Mouse (Mus musculus) neural tube, embryonic 13.5 days (tissue): ENCODE measurements around the gene Gm2431. TPM values are rescaled to one million over a fixed set of nuclear protein-coding genes. Genes with fewer than 3 reads are reported as not detected.
"Not testable (repeated sequence)": the region's sequence is repeated elsewhere in the genome, so short reads cannot be mapped to it uniquely, and the experiment has no call there.

Source experiments
- ATAC-seq: fragments of 200-750 bp; cut with Nextera tagmentation; 2 replicates; pipeline ENCODE4 v1.8.0; 2017; ENCODE audit warnings: low read depth, mild to moderate bottlenecking, moderate TSS enrichment, moderate library complexity
- H3K27ac ChIP-seq: fragments of 300-500 bp; sonication (generic); replicated peaks from 2 replicates; pipeline ENCODE4 v1.5.1; 2015; ENCODE audit warnings: moderate library complexity, mild to moderate bottlenecking, inconsistent platforms
- H3K27me3 ChIP-seq: fragments of 300-500 bp; sonication (generic); 2 replicates; pipeline ENCODE4 v1.6.1; 2015; ENCODE audit warnings: mild to moderate bottlenecking, inconsistent platforms
- H3K36me3 ChIP-seq: fragments of 300-500 bp; sonication (generic); 2 replicates; pipeline ENCODE4 v1.6.1; 2015; ENCODE audit warnings: mild to moderate bottlenecking, inconsistent platforms
- H3K4me1 ChIP-seq: fragments of 300-500 bp; sonication (generic); replicated peaks from 2 replicates; pipeline ENCODE4 v1.6.1; 2015; ENCODE audit warnings: inconsistent platforms
- H3K4me2 ChIP-seq: fragments of 300-500 bp; sonication (generic); 2 replicates; pipeline ENCODE4 v1.6.1; 2015; ENCODE audit warnings: inconsistent platforms, mild to moderate bottlenecking, moderate library complexity
- H3K4me3 ChIP-seq: fragments of 300-500 bp; sonication (generic); 2 replicates; pipeline ENCODE4 v1.5.1; 2015; ENCODE audit warnings: mild to moderate bottlenecking, inconsistent platforms
- H3K9ac ChIP-seq: fragments of 300-500 bp; sonication (generic); 2 replicates; pipeline ENCODE4 v1.6.1; 2015; ENCODE audit warnings: moderate library complexity, mild to moderate bottlenecking, inconsistent platforms
- H3K9me3 ChIP-seq: fragments of 300-500 bp; sonication (generic); 2 replicates; pipeline ENCODE4 v1.6.1; 2016; ENCODE audit warnings: inconsistent platforms
- WGBS: fragments of 180-500 bp; shearing (Covaris S2); methylation state at CpG from one replicate; pipeline ENCODE4 v1.1.7; 2015; 5-methylcytosine and 5-hydroxymethylcytosine counted together
- polyA plus RNA-seq: library from polyadenylated mRNA; unstranded; fragments of >200 nt; fragmentation: Nextera tagmentation; extraction: Ambion mirVana; gene quantifications from 2 replicates; pipeline ENCODE4 v1.2.1, GENCODE M21; 2015

Gm2431 gene
- polyA plus RNA-seq = not detected in 2 replicates

DNA sequence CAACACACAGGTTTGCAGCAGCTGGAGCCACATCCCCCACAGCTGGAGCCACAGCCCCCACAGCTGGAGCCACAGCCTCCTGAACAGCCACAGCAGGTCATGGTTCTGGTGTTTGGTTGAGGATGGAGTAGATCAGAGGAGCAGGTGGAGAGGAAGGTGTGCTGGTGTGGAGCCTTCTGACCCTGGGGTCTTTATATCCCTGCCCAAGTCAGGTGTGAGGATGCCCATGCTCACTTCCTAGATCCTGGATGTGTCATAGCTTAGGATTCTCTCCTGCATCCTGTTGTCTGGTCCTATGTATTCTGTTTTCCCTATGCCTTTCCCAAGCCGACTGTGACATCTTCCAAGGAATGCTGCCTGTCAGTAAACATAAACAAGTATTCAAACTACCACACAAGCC is at the start of gene Gm2431:
Gene Gm2431, minus strand, starts transcription at position 101 of the 400 bp plus-strand sequence.
- ATAC-seq, H3K9ac ChIP-seq, H3K27ac ChIP-seq, H3K36me3 ChIP-seq, H3K27me3 ChIP-seq, H3K4me3 ChIP-seq, H3K9me3 ChIP-seq, H3K4me1 ChIP-seq, H3K4me2 ChIP-seq: not testable (repeated sequence)
- WGBS = 86% methylated on average over 1 of the region's 1 CpGs

DNA sequence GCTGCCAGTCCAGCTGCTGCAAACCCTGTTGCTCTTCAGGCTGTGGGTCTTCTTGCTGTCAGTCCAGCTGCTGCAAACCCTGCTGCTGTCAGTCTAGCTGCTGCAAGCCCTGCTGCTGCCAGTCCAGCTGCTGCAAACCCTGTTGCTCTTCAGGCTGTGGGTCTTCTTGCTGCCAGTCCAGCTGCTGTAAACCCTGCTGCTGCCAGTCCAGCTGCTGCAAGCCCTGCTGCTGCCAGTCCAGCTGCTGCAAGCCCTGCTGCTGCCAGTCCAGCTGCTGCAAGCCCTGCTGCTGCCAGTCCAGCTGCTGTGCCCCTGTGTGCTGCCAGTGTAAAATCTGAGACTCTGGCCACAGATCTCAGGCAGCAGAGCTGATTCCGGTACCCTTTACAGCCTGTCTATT is 45.8 kb upstream of the Gm2431 start:
- H3K36me3 ChIP-seq, H3K27ac ChIP-seq, H3K27me3 ChIP-seq, H3K9ac ChIP-seq, H3K9me3 ChIP-seq, H3K4me1 ChIP-seq, H3K4me2 ChIP-seq, ATAC-seq, H3K4me3 ChIP-seq: not testable (repeated sequence)
- 81% methylated on average over 1 of the region's 1 CpGs for WGBS

DNA sequence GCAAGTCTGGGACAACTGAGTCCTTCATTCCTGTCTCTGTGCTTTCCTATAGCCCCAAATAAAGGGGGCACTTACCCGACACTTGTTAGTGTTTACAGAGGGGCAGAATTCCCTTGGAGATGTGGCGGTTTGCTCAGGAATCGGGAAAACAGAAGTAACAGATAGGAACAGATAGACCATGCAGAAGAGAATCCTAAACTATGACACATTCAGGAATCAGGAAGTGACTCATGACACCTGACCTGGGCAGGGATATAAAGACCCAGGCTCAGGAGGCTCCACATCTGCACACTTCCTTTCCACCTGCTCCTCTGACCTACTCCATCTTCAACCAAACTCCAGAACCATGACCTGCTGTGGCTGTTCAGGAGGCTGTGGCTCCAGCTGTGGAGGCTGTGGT is 45.1 kb upstream of the Gm2431 start, which contains the start of gene Krtap5-4:
Gene Krtap5-4, plus strand, starts transcription at position 301 of the 400 bp plus-strand sequence.
- no peak for ATAC-seq

DNA sequence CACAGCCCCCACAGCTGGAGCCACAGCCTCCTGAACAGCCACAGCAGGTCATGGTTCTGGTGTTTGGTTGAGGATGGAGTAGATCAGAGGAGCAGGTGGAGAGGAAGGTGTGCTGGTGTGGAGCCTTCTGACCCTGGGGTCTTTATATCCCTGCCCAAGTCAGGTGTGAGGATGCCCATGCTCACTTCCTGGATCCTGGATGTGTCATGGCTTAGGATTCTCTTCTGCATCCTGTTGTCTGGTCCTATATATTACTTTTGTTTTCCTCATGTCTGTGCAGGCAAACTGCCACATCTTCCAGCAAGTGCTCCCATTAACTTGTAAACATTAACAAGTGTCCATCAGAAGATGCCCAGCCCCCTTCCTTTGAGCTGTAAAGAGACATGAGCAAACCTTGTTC is 38.9 kb upstream of the Gm2431 start, which contains the start of gene Krtap5-1:
Gene Krtap5-1, minus strand, starts transcription at position 101 of the 400 bp plus-strand sequence.
- H3K36me3 ChIP-seq, H3K9ac ChIP-seq, H3K27me3 ChIP-seq, H3K27ac ChIP-seq, H3K9me3 ChIP-seq, H3K4me3 ChIP-seq, ATAC-seq, H3K4me2 ChIP-seq, H3K4me1 ChIP-seq: not testable (repeated sequence)

More for the DNA sequence above, 45.1 kb upstream of the Gm2431 start, which contains the start of gene Krtap5-4:
- H3K4me2 ChIP-seq = no peak within 1 kb of the TSS
- no peaks in the 10 kb centered on the region for H3K9me3 ChIP-seq
- H3K36me3 ChIP-seq = no peaks in the 10 kb centered on the region
- 50% methylated on average over 3 of the region's 3 CpGs for WGBS
- no peak within 1 kb of the TSS for H3K9ac ChIP-seq
- H3K4me1 ChIP-seq = no peaks in the 10 kb centered on the region
- H3K27me3 ChIP-seq = peaks cover 3% of the 10 kb centered on the region; the same call in 1 of the 2 replicates
- no peak within 1 kb of the TSS for H3K4me3 ChIP-seq
- no peak within 1 kb of the TSS for H3K27ac ChIP-seq

DNA sequence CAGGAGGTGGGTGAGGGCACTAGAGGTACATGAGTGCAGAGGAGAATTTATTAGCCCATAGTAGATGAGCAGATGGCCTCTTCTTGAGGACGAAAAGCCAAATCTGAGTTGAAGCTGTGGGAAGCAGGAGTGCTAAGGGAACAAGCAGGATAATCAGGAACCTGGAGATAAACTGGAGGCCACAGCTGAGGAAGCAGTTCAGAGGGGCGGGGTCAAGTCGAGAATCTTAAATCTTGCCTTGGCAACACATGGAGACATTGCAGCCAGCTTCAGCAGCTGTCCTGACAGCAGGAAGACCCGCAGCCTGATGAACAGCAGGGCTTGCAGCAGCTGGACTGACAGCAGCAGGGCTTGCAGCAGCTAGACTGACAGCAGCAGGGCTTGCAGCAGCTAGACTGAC is 38.0 kb upstream of the Gm2431 start:
- H3K4me3 ChIP-seq, ATAC-seq, H3K27me3 ChIP-seq, H3K4me1 ChIP-seq, H3K4me2 ChIP-seq, H3K36me3 ChIP-seq, H3K9ac ChIP-seq, H3K27ac ChIP-seq, H3K9me3 ChIP-seq: not testable (repeated sequence)
- 26% methylated on average over 4 of the region's 4 CpGs for WGBS

DNA sequence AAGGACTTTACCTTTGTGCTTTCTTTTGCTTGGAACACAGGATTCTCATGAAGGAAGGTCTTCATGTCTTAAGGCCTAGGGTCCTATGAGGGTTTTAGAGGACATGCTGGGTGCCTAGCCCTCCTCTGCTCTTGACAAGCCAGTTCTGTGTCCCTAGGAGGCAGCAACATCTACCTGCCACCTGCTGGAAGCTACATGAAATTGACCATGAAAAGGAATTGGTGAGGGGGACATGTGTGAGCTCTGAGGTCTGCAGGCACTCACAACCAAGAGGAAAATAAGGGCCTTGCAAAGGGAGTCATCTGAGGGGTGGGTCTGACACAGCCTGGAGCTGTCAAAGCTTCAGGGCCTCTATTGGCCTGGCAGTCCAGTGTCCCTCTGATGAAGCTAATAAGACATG is 37.3 kb upstream of the Gm2431 start:
- Histone ChIP-seq H3K36me3 (no peaks in the 10 kb centered on the region), H3K9me3 (no peaks in the 10 kb centered on the region), H3K4me2 (no peak overlapping the region), H3K4me3 (no peak overlapping the region), H3K27ac (no peak overlapping the region), H3K9ac (no peak overlapping the region), H3K4me1 (no peaks in the 10 kb centered on the region), H3K27me3 (no peaks in the 10 kb centered on the region)
- no peak for ATAC-seq

DNA sequence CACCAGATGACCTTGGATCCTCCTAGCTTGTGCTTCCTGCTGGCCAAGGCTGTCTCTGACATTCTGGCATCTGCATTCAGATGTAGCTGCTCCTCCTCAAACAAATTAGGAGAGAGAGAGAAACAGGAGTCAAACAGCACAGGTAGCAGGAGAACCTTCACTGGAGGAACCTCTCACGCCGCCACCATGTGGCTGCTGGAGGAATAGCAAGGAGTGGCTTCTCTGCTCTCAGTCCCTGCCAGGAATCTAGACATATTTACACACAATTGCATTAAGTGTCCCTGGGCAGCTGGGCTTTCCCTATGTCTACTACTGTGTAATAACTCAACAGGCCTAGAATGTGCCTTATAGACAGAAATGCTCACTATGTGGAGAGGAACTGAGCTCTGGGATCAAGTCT is 35.7 kb upstream of the Gm2431 start:
- not testable (repeated sequence) for H3K9ac ChIP-seq, H3K4me2 ChIP-seq, H3K36me3 ChIP-seq, H3K27ac ChIP-seq, H3K9me3 ChIP-seq, H3K27me3 ChIP-seq, H3K4me3 ChIP-seq, H3K4me1 ChIP-seq
- peak; percentile 50; the same call in 1 of the 2 replicates for ATAC-seq
- WGBS = 0% methylated on average over 2 of the region's 2 CpGs

DNA sequence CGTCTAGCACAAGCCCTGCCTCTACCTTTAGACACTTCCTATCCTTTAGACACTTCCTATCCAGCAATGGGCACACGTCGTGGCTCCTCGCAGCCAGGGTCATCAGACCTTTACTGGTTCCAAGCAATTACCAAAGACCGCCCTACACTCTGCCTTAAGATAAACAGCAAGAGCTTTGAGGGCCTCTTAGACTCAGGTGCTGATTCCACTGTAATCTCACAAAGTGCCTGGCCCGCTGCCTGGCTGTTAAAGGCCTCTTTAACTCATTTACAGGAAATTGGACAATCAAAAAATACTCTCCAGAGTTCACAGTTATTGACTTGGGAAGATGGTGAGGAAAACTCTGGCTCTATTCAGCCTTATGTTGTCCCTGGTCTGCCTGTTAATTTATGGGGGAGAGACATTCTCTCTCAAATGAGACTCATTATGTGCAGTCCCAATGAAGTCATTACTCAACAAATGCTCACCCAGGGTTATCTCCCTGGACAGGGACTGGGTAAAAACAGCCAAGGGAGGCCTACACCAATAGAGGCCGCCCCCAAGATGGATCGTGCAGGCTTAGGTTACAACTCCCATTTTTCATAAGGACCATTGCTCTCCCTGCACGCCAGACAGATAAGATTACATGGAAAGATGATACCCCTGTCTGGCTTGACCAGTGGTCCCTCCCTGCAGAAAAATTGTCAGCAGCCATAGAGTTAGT is 27.9 kb upstream of the Gm2431 start:
- 41% methylated on average over 9 of the region's 9 CpGs for WGBS
- H3K9me3 ChIP-seq, H3K4me3 ChIP-seq, H3K36me3 ChIP-seq, H3K27ac ChIP-seq, ATAC-seq, H3K4me2 ChIP-seq, H3K9ac ChIP-seq: not testable (repeated sequence)
- H3K27me3 ChIP-seq = peaks cover 20% of the 10 kb centered on the region
- H3K4me1 ChIP-seq = peaks cover 20% of the 10 kb centered on the region

DNA sequence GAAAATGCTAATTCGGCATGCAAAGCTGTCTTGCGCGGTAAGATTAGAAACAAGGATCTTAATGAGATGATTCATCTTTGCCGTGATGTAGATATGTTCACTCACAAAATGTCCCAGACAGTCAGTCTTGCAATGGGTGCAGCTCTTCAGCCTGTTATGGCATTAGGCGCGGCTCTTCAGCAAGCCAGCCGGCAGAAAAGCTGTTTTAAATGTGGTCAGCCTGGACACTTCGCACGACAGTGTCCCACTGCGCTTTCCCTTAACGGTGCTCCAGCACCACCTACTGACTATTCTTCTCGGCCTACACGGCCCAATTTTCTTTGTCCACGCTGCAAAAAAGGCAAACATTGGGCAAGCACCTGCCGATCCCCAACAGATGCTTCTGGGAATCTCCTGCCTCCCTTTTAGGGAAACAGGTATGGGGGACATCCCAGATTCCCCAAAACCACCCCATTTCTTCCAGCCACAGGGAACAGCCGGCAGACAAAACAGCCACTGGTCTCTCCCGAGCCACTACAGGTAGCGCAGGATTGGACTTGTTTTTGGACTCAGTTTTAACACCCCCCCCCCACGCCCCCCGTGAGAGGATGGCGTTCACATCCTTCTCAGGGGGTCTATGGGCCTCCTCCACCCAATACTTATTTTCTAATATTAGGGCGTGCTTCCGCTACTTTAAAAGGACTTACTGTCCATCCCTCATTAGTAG is 27.1 kb upstream of the Gm2431 start:
- Histone ChIP-seq H3K4me2 (peak overlapping the region; percentile 92), H3K36me3 (no peaks in the 10 kb centered on the region), H3K9ac (peak overlapping the region; percentile 55), H3K4me3 (peak overlapping the region; percentile 53), H3K4me1 (peaks cover 20% of the 10 kb centered on the region), H3K27me3 (peaks cover 20% of the 10 kb centered on the region), H3K9me3 (no peaks in the 10 kb centered on the region), H3K27ac (peak overlapping the region; percentile 84)
- 17% methylated on average over 23 of the region's 23 CpGs for WGBS
- peak; percentile 81 for ATAC-seq

DNA sequence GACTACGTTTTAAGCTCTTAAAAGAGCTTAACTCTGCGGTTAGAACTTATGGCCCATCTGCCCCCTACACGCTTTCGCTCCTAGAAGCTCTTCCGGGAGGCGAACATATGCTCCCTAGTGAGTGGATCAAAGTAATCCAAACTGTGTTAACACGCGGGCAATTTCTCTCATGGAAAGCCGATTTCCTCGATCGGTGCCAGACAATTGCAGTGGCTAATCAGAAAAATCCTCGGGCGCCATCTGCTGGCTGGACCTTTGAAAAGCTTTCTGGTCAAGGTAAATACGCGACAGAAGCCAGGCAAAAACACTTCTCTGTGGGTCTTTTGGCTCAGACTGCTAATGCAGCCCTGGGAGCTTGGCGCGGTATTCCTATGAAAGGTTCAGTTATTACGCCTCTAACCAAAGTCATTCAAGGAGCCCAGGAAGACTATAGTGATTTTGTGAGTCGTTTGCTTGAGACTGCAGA is 26.5 kb upstream of the Gm2431 start:
- Histone ChIP-seq H3K36me3 (no peaks in the 10 kb centered on the region), H3K9ac (peak overlapping the region; percentile 67), H3K27me3 (peaks cover 20% of the 10 kb centered on the region), H3K27ac (peak overlapping the region; percentile 84), H3K4me1 (peaks cover 20% of the 10 kb centered on the region), H3K4me2 (peak overlapping the region; percentile 92), H3K9me3 (no peaks in the 10 kb centered on the region), H3K4me3 (peak overlapping the region; percentile 53)
- WGBS = under 1% methylated on average over 19 of the region's 19 CpGs
- ATAC-seq = peak; percentile 88

DNA sequence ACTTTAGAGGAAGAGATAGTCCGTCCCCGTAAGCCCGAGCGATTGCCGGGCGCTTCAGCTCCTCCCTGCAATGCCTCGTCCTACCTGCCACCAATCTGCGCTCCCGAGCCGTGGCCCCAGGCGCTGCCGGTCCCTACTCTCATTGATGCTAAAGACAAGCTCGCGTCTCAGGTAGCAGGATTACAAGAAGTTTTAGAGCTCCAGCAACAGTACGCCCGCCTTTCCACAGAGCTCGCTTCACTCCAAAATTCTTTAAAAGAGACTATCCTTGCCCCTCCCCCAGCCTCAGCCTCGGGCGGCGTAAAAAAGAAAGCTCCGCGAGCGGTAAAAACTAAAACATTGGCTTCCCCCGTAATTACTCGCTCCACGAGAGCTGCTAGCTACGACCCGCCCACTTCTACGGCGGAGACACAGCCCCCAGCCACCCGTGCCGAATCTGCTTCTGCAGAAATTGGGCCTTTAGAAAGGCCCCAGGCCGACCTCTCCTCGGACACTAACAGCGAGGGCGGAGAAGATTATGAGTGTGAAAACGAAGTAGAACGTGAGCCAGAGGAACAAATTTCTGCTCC is 26.0 kb upstream of the Gm2431 start:
- peak overlapping the region; percentile 67 for H3K9ac ChIP-seq
- H3K4me1 ChIP-seq = peaks cover 20% of the 10 kb centered on the region
- no peaks in the 10 kb centered on the region for H3K36me3 ChIP-seq
- no peaks in the 10 kb centered on the region for H3K9me3 ChIP-seq
- H3K4me3 ChIP-seq = peak overlapping the region; percentile 53
- peak overlapping the region; percentile 84 for H3K27ac ChIP-seq
- peak overlapping the region; percentile 92 for H3K4me2 ChIP-seq
- H3K27me3 ChIP-seq = peaks cover 20% of the 10 kb centered on the region
- 0% methylated on average over 38 of the region's 38 CpGs for WGBS
- ATAC-seq = peak; percentile 59

DNA sequence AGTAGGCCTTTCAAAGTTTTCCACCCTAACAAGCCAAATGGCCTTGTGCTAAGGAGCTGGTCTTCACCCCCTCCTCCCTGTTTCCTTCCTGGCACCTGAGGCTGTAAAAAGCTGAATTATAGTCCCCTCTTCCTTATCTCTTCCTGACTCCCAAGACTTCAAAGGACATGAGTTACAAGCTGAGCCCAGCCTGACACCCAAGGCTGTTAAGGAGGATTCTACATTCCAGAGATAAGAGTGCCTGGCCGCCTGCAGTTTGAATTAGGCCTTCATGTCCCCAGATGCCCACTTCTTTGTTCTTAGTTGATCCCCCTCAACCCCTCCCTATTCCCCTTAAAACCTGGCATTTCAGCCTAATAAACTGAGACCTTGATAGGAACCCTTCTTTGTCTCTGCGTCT is 24.7 kb upstream of the Gm2431 start:
- H3K9me3 ChIP-seq, ATAC-seq, H3K4me3 ChIP-seq, H3K36me3 ChIP-seq, H3K9ac ChIP-seq, H3K4me2 ChIP-seq, H3K27ac ChIP-seq: not testable (repeated sequence)
- H3K4me1 ChIP-seq = peaks cover 20% of the 10 kb centered on the region
- 9% methylated on average over 2 of the region's 2 CpGs for WGBS
- H3K27me3 ChIP-seq = peaks cover 20% of the 10 kb centered on the region
